Mouse (Mus musculus): ENCODE measurements around the gene Nat8f5. TPM values are rescaled to one million over a fixed set of nuclear protein-coding genes. Genes with fewer than 3 reads are reported as not detected.
"Not testable (repeated sequence)": the region's sequence is repeated elsewhere in the genome, so short reads cannot be mapped to it uniquely, and the experiment has no call there.

Nat8f5 gene
- polyA plus RNA-seq, 1 experiment from 2014 or later: not detected

DNA sequence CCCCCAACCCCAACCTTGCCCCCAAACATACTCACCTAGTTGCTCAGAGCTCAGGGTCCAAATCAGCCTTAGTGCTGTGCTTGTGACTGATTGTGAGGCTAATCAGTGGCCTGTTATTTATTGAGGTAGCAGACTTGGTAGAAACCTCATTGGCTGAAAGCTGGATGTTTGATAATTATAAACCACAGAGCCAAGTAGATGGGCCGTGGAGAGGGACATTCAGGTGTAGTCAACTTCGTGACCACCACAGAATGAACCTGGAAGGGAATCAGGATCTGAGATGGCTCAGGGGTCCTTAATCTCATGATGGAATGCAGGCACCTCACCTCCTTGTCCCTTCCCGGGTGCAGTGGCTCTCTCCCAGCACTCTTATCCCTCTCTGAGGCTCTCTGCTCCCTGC is 11.0 kb downstream of the Nat8f5 start:
- not testable (repeated sequence) for H3K4me3 ChIP-seq (replicated peaks); H3K27ac ChIP-seq; ATAC-seq (ENCODE audit: insufficient number of reproducible peaks, insufficient read depth, low FRiP score, low TSS enrichment, low read depth); H3K9ac ChIP-seq (replicated peaks); H3K27me3 ChIP-seq; H3K4me1 ChIP-seq (replicated peaks); H3K4me2 ChIP-seq; H3K36me3 ChIP-seq; H3K9me3 ChIP-seq
- WGBS: 79% methylated on average over 2 of the region's 3 CpGs

DNA sequence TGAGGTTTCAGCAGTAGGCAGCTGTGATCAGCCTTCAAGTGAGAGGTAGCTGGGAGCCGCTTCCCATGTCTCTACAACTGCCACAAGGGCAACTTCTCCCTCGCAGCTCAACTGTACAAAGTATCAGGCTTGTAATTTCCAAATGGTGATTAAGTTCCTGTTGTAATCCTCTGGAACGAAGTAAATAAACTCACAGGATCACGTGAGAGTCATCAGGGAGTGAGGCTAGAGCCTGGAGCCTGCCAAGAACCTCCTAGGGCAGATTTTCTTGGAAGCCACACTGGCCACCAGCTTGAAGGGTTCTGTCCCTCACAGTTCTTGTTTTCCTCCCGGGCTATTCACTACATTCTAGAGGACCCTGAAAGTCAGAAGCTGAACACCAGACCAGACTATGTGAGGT is 17.6 kb downstream of the Nat8f5 start:
- 62% methylated on average over 5 of the region's 5 CpGs for WGBS
- not testable (repeated sequence) for H3K4me3 ChIP-seq (replicated peaks); H3K4me1 ChIP-seq (replicated peaks); H3K9ac ChIP-seq (replicated peaks); H3K36me3 ChIP-seq; H3K4me2 ChIP-seq; H3K27ac ChIP-seq; ATAC-seq (ENCODE audit: insufficient number of reproducible peaks, insufficient read depth, low FRiP score, low TSS enrichment, low read depth); H3K27me3 ChIP-seq; H3K9me3 ChIP-seq

Small RNA genes lying within 50 kb of the gene (microRNA-seq; reads per million reads assigned to microRNA genes)
- gene Mir6375: not detected

Other genes with a start within 250 kb of the Nat8f5 start
- 9.0 and 10.3 TPM in 2 replicates for gene Alms1, start 233.4 kb downstream of the Nat8f5 start, polyA plus RNA-seq (2016; fragmentation: Nextera tagmentation; extraction: Ambion mirVana)
- gene Nat8f7, start 107.8 kb downstream of the Nat8f5 start, polyA plus RNA-seq (2016; fragmentation: Nextera tagmentation; extraction: Ambion mirVana): not detected in 2 replicates
- gene Nat8f3, start 55.2 kb downstream of the Nat8f5 start, polyA plus RNA-seq (2016; fragmentation: Nextera tagmentation; extraction: Ambion mirVana): 0.34 TPM in 1 of 2 replicates, not detected in the other
- gene Nat8f6, start within 50 bp of the Nat8f5 start, polyA plus RNA-seq (2016; fragmentation: Nextera tagmentation; extraction: Ambion mirVana): not detected in 2 replicates
- gene Nat8, start 11.1 kb upstream of the Nat8f5 start, polyA plus RNA-seq (2016; fragmentation: Nextera tagmentation; extraction: Ambion mirVana): not detected in 2 replicates
- gene Nat8f2, start 48.2 kb upstream of the Nat8f5 start, polyA plus RNA-seq (2016; fragmentation: Nextera tagmentation; extraction: Ambion mirVana): not detected in 2 replicates
- gene Nat8f4, start 83.9 kb upstream of the Nat8f5 start, polyA plus RNA-seq (2016; fragmentation: Nextera tagmentation; extraction: Ambion mirVana): 2.1 and 2.9 TPM in 2 replicates
- gene Tprkb, start 90.9 kb upstream of the Nat8f5 start, polyA plus RNA-seq (2016; fragmentation: Nextera tagmentation; extraction: Ambion mirVana): 35.5 and 36.6 TPM in 2 replicates
- gene Nat8f1, start 94.7 kb upstream of the Nat8f5 start, polyA plus RNA-seq (2016; fragmentation: Nextera tagmentation; extraction: Ambion mirVana): 4.6 and 4.9 TPM in 2 replicates
- 46.0 and 49.1 TPM in 2 replicates for gene Dusp11, start 140.7 kb upstream of the Nat8f5 start, polyA plus RNA-seq (2016; fragmentation: Nextera tagmentation; extraction: Ambion mirVana)
- gene Figla, start 195.2 kb upstream of the Nat8f5 start, polyA plus RNA-seq (2016; fragmentation: Nextera tagmentation; extraction: Ambion mirVana): not detected in 2 replicates
- gene Add2, start 207.7 kb upstream of the Nat8f5 start, polyA plus RNA-seq (2016; fragmentation: Nextera tagmentation; extraction: Ambion mirVana): 6.4 and 7.4 TPM in 2 replicates

Measured in limb, embryonic 12.5 days (tissue).